Mouse (Mus musculus): ENCODE data around the gene Gpatch1.
A peak's percentile ranks its signal among the peaks of the same experiment; 100 is the strongest.

The Gpatch1 gene

DNA sequence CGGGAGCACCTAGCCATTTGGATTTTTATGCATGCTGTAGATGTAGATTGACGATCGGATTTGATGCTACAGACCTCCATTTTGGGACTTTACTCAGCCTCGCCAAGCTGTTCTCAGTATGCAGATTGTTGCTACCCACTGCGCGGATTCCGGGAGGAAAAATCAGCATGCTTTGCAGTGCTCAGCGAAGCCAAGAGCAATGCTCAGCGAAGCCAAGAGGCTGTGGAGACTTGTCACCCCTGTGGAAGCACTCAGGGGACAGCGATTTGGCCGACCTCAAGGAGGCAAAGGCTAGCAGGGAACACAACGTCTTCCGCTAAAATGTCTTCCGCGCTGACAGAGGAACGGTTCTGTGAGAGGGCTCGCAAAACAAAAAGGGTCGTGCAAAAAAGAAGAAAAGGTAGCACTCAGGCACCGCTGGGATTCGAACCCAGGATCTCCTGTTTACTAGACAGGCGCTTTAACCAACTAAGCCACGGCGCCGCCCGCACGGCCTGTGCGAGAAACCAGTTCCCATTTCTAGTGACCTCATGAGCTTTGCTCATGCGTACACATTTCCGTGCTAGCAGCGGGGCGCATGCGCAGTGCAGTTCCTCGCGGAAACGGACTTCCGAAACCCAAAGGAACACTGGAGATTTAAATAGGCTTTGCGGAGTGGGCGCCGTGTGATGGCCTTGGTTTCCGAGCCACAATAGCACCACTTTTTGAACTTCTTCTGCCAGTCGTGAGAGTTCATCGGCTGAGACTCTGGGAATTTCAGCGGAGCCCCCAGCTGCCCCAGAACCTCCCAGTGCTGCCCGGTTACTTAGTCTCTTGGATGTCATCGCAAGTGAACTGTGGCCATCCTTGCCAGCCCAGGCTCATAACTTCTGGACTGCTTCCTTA is 83.6 kb downstream of the Gpatch1 start:
- peak; percentile 84 for DNase-seq (ENCODE audit: low spot score)

DNA sequence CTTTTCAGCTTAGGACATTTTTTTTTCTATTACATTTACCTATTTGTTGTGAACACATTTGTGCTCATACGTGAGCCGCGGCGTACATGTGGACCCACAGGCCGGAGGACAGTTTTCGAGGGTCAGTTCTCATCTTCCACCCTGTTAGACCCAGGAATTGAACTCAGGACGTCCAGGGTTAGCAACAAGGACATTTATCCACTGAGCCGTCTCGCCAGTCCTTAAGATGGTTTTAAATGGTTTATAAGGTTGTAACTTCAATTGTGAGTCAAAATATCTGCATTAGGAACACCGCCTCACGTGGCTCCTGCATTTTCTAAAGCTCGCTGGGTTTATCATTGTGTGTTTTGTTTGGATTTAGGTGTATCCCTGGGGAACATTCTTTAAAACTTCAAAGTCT is 84.4 kb downstream of the Gpatch1 start:
- no peak for DNase-seq (ENCODE audit: low spot score)

DNA sequence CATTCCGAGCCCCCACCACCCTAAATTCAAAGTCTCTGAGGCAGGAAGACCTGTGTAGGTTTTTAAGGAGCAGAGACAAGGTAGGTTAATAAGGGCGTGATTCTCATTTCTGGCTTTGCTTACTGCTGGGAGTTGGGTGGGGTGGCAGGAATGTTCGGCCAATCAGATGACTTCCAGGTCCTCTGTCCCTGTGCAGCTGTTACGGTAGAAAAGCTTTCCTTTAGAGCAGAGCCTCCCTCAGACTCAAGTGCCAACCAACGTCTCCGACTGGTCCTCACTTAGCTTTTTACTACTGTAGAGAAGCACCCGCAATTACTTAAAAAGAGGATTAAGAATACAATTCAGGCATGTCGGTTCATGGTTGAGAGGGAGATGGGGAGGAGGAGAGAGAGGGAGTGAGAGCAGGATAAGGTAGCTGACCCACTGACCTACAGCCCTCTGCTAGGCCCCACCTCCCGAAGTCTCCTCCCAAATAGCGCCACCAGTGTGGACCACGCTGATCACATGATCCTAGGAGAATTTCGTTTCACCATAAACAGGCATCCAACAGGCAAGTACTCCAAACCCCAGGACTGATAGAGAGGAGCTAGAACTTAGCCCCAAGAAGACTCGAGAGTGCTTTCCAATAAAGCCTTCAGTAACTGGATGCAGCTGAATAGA is 85.3 kb downstream of the Gpatch1 start:
- DNase-seq (ENCODE audit: low spot score) = no peak

DNA sequence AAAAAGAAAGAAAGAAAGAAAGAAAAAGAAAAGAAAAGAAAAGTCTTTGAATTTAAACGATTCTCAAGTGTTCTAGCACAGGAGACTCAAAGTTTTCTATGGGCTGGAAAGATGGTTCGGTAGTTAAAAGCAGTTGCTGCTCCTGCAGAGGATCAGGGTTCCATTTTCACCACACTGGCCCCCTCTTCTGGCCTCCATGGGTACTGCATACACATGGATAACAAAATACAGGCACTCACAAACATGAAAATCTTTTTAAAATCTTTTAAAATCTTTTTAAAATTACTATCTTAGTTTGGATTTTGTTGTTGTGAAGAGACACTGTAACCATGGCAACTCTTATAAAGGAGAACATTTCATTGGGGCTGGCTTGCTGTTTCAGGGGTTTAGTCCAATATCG is 87.9 kb downstream of the Gpatch1 start:
- DNase-seq (ENCODE audit: low spot score) = no peak
